Mouse (Mus musculus) embryonic fibroblast, embryonic 13.5 days (primary cell): ENCODE results near the gene Mier2.

Experiments
- CTCF ChIP-seq: IDR thresholded peaks from 2 replicates; pipeline ENCODE4 v1.5.1; 2011; ENCODE audit warnings: mild to moderate bottlenecking, control low read depth, low read length, moderate library complexity, borderline replicate concordance; ENCODE audit not compliant: insufficient read depth
- POLR2A ChIP-seq: IDR thresholded peaks from 2 replicates; pipeline ENCODE4 v1.6.1; 2011; ENCODE audit warnings: low read depth, mild to moderate bottlenecking, control low read depth, low read length, moderate library complexity

DNA sequence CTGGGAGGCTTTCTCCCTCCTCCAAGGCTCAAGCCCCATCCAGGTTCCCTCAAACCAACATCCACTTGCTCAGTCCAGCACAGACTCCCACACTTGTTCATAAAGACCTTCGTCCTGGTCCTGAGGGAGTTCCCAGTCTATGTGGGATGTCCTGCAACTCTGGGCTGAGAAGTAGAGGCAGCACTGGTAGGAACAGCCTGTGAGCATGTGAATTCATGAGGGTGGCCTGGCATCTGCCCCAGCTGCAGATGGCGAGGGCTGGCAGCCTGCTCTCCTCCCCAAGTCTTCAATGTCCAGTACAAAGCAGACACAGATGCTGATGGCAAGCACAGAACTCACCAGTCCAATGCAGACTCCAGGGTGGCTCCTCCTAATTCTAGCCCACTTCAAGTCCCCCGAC lies 16.7 kb downstream of the Mier2 start:
- no peak for TF ChIP-seq CTCF
- no peak for TF ChIP-seq POLR2A
